Mouse (Mus musculus) thymus, adult 2 months (tissue): ENCODE data around the gene Tbc1d14. TPM values are rescaled to one million over a fixed set of nuclear protein-coding genes. Genes with fewer than 3 reads are reported as not detected.

ENCODE experiments used
- DNase-seq: peaks from one replicate; pipeline ENCODE4 v3.0.0; 2021
- H3K27ac ChIP-seq: fragments of 200-500 bp; 2 replicates; pipeline ENCODE4 v1.5.1; 2012; ENCODE audit warnings: low read length, control low read depth; ENCODE audit not compliant: control insufficient read depth, insufficient read depth
- H3K27me3 ChIP-seq: fragments of 200-500 bp; 2 replicates; pipeline ENCODE4 v1.6.1; 2012; ENCODE audit warnings: mild to moderate bottlenecking, low read length, moderate library complexity, mixed read lengths; ENCODE audit not compliant: control insufficient read depth, insufficient read depth
- H3K36me3 ChIP-seq: fragments of 200-500 bp; 2 replicates; pipeline ENCODE4 v1.6.1; 2012; ENCODE audit warnings: mild to moderate bottlenecking, low read length, moderate library complexity; ENCODE audit not compliant: control insufficient read depth, insufficient read depth
- H3K4me1 ChIP-seq: fragments of 200-500 bp; replicated peaks from 2 replicates; pipeline ENCODE4 v1.6.1; 2012; ENCODE audit warnings: low read length; ENCODE audit not compliant: control insufficient read depth, insufficient read depth
- H3K4me3 ChIP-seq: fragments of 200-500 bp; 2 replicates; pipeline ENCODE4 v1.5.1; 2012; ENCODE audit warnings: mild to moderate bottlenecking, low read length, control low read depth, moderate library complexity; ENCODE audit not compliant: control insufficient read depth, insufficient read depth
- CTCF ChIP-seq: fragments of 200-500 bp; IDR thresholded peaks from 2 replicates; pipeline ENCODE4 v1.5.1; 2012; ENCODE audit warnings: mild to moderate bottlenecking, control low read depth, low read length, moderate library complexity, borderline replicate concordance; ENCODE audit not compliant: control insufficient read depth, poor library complexity, insufficient read depth; ENCODE audit errors: extremely low read depth
- POLR2A ChIP-seq: fragments of 200-500 bp; IDR thresholded peaks from 2 replicates; pipeline ENCODE4 v1.6.1; 2012; ENCODE audit warnings: mild to moderate bottlenecking, low read length, control low read depth, moderate library complexity; ENCODE audit not compliant: control insufficient read depth, poor library complexity, insufficient read depth; ENCODE audit errors: extremely low read depth
- WGBS: fragments of 180-500 bp; shearing (Covaris S2); methylation state at CpG from one replicate; pipeline ENCODE4 v1.1.7; 2018; 5-methylcytosine and 5-hydroxymethylcytosine counted together
- polyA plus RNA-seq: library from polyadenylated mRNA; depleted of rRNA; stranded (reverse); fragments of >200 nt; gene quantifications from 2 replicates; pipeline ENCODE4 v1.2.3, GENCODE M21; 2012; rRNA removed

Gene Tbc1d14
- polyA plus RNA-seq = 42.4 and 48.6 TPM in 2 replicates

DNA sequence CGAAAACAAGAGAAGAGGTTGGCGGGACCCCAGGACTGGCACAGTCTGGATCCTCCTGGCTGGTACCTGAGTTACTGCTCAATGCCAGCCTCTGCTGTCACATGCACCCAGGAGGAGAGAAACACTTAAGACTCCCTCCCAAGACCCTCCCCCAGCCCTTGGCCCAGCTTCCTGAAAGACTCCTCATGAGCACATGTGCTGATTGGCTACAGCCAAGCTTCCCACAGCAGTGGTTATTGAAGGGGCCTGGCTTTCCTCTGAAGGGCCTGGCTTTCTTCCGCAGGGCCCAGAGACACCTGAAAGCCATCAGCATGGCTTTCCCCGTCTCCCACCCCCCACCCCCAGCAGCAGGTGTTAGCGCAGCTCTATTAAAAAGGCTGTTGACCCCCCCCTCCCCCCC lies at the start of gene Tbc1d14:
TSS of gene Tbc1d14 (minus strand) at position 101 of the 400 bp plus-strand sequence.
- TF ChIP-seq CTCF = no peak
- TF ChIP-seq POLR2A = no peak
- Histone ChIP-seq H3K36me3 (no peaks in the 10 kb centered on the region), H3K27me3 (no peaks in the 10 kb centered on the region), H3K4me3 (no peak within 1 kb of the TSS), H3K4me1 (peaks cover 8% of the 10 kb centered on the region; the same call in 1 of the 2 replicates), H3K27ac (no peak within 1 kb of the TSS)
- no peak for DNase-seq
- 82% methylated on average over 5 of the region's 5 CpGs for WGBS

- Histone ChIP-seq H3K4me3 (no peak overlapping the region), H3K4me1 (peaks cover 3% of the 10 kb centered on the region)
- TF ChIP-seq POLR2A (no peak), CTCF (no peak)
These were observed 32.5 kb upstream of the Tbc1d14 start for GRCm38 (mm10) chr5:36625612-36626011.

GRCm38 (mm10) chr5:36623670-36624069 lies 30.6 kb upstream of the Tbc1d14 start:
- H3K27ac ChIP-seq = no peak overlapping the region
- no peak for TF ChIP-seq CTCF
- TF ChIP-seq POLR2A = no peak
- 88% methylated on average over 5 of the region's 5 CpGs for WGBS
- H3K4me1 ChIP-seq = peaks cover 6% of the 10 kb centered on the region
- H3K27me3 ChIP-seq = no peaks in the 10 kb centered on the region
- no peak for DNase-seq
- H3K36me3 ChIP-seq = no peaks in the 10 kb centered on the region
- H3K4me3 ChIP-seq = no peak overlapping the region

More at GRCm38 (mm10) chr5:36625612-36626011, 32.5 kb upstream of the Tbc1d14 start:
- WGBS = 73% methylated on average over 5 of the region's 5 CpGs
- no peak for DNase-seq
- H3K27ac ChIP-seq = no peak overlapping the region
- no peaks in the 10 kb centered on the region for H3K27me3 ChIP-seq
- peaks cover 3% of the 10 kb centered on the region; the same call in 1 of the 2 replicates for H3K36me3 ChIP-seq

GRCm38 (mm10) chr5:36621058-36621449 lies 28.0 kb upstream of the Tbc1d14 start:
- Histone ChIP-seq H3K27me3 (no peaks in the 10 kb centered on the region), H3K36me3 (peaks cover 11% of the 10 kb centered on the region), H3K4me3 (no peak overlapping the region), H3K27ac (no peak overlapping the region), H3K4me1 (peaks cover 6% of the 10 kb centered on the region)
- no peak for TF ChIP-seq CTCF
- no peak for TF ChIP-seq POLR2A
- DNase-seq = no peak
- 50% methylated on average over 5 of the region's 5 CpGs for whole genome bisulfite sequencing

DNA sequence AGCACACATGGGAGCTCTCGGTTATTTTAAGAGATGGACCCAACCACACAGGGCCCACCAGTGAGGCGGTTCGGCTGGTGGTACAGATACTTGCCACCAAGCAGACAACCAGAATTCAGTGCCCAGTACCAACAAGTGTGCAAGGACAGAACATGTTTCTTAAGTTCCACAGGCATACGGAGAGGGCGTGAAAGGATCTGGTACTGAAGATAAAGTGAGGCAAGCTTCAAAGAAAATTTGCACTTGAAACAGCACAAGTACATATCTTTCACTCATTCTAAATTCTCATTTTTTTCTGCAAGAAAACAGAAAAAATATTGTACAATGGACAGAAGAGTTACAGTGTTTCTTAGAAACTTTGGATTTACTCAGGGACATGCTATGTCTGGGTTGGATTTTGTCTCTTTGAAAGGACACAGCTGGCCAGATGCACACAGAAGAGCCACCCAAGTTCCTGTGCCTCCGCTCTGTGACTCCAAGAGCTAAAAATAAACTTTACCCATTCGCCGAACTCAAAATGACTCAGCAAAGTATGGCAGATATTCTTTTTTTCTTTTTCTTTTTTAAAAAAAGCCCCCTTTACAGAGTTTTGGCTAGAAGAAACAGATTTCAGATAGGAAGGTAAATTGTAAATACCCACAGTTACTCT lies 27.5 kb upstream of the Tbc1d14 start:
- Histone ChIP-seq H3K36me3 (peaks cover 16% of the 10 kb centered on the region), H3K27ac (no peak overlapping the region), H3K4me3 (no peak overlapping the region), H3K27me3 (no peaks in the 10 kb centered on the region), H3K4me1 (peaks cover 6% of the 10 kb centered on the region)
- TF ChIP-seq CTCF (no peak), POLR2A (no peak)
- WGBS = 42% methylated on average over 8 of the region's 8 CpGs
- DNase-seq = no peak

- Histone ChIP-seq H3K36me3 (peaks cover 24% of the 10 kb centered on the region), H3K4me1 (peaks cover 6% of the 10 kb centered on the region), H3K4me3 (no peak overlapping the region), H3K27me3 (no peaks in the 10 kb centered on the region), H3K27ac (no peak overlapping the region)
- DNase-seq = no peak
- no peak for TF ChIP-seq POLR2A
- TF ChIP-seq CTCF = no peak
- WGBS = 98% methylated on average over 5 of the region's 5 CpGs
These were observed 25.8 kb upstream of the Tbc1d14 start for GRCm38 (mm10) chr5:36618890-36619289.

- DNase-seq = no peak
- Histone ChIP-seq H3K4me1 (peaks cover 6% of the 10 kb centered on the region), H3K36me3 (peaks cover 28% of the 10 kb centered on the region), H3K4me3 (no peak overlapping the region), H3K27ac (no peak overlapping the region), H3K27me3 (no peaks in the 10 kb centered on the region)
- 69% methylated on average over 4 of the region's 4 CpGs for WGBS
- no peak for TF ChIP-seq CTCF
- no peak for TF ChIP-seq POLR2A
These were observed 25.3 kb upstream of the Tbc1d14 start for GRCm38 (mm10) chr5:36618356-36618755.
